Mouse (Mus musculus) midbrain, embryonic 14.5 days (tissue): ENCODE measurements at regions not wholly inside any gene's neighbourhood (a gene's known extent, or its start where the extent isn't known, plus 50 kb on each side); places are given as distances from the start of the nearest gene placed in this dataset.
A peak's percentile ranks its signal among the peaks of the same experiment; 100 is the strongest.

Experiments used
- ATAC-seq: fragments of 200-750 bp; cut with Nextera tagmentation; 2 replicates; pipeline ENCODE4 v1.8.0; 2017; ENCODE audit warnings: moderate number of reproducible peaks, moderate library complexity; ENCODE audit not compliant: low FRiP score, low TSS enrichment
- DNase-seq: peaks from one replicate; pipeline ENCODE4 v3.0.0-alpha.2; 2015
- H3K27ac ChIP-seq: fragments of 300-500 bp; sonication (generic); replicated peaks from 2 replicates; pipeline ENCODE4 v1.5.1; 2014; ENCODE audit warnings: mild to moderate bottlenecking, low read depth, low read length, moderate library complexity
- H3K27me3 ChIP-seq: fragments of 300-500 bp; sonication (generic); 2 replicates; pipeline ENCODE4 v1.6.1; 2014; ENCODE audit warnings: low read length, control low read depth, mixed read lengths; ENCODE audit not compliant: control insufficient read depth, insufficient read depth
- H3K36me3 ChIP-seq: fragments of 300-500 bp; sonication (generic); 2 replicates; pipeline ENCODE4 v1.6.1; 2014; ENCODE audit warnings: low read length, control low read depth; ENCODE audit not compliant: control insufficient read depth, insufficient read depth
- H3K4me1 ChIP-seq: fragments of 300-500 bp; sonication (generic); 2 replicates; pipeline ENCODE4 v1.6.1; 2014; ENCODE audit warnings: mild to moderate bottlenecking, antibody characterized with exemption, low read length, control low read depth; ENCODE audit not compliant: control insufficient read depth, insufficient read depth
- H3K4me2 ChIP-seq: fragments of 300-500 bp; sonication (generic); 2 replicates; pipeline ENCODE4 v1.6.1; 2014; ENCODE audit warnings: mild to moderate bottlenecking, low read length, moderate library complexity
- H3K4me3 ChIP-seq: fragments of 300-500 bp; sonication (generic); replicated peaks from 2 replicates; pipeline ENCODE4 v1.5.1; 2014; ENCODE audit warnings: low read depth, low read length
- H3K9ac ChIP-seq: fragments of 300-500 bp; sonication (generic); replicated peaks from 2 replicates; pipeline ENCODE4 v1.6.1; 2014; ENCODE audit warnings: mild to moderate bottlenecking, low read length, moderate library complexity
- H3K9me3 ChIP-seq: fragments of 300-500 bp; sonication (generic); 2 replicates; pipeline ENCODE4 v1.6.1; 2016; ENCODE audit warnings: low read length, control low read depth, mixed read lengths; ENCODE audit not compliant: control insufficient read depth
- WGBS: fragments of 180-500 bp; shearing (Covaris S2); extraction: QIAGEN DNeasy Blood & Tissue Kit; methylation state at CpG from one replicate; pipeline ENCODE4 v1.1.7; 2014; 5-methylcytosine and 5-hydroxymethylcytosine counted together

- DNase-seq, result no peak
- Histone ChIP-seq H3K4me2 (no peak overlapping the region), H3K4me3 (no peak overlapping the region), H3K9ac (no peak overlapping the region), H3K36me3 (no peaks in the 10 kb centered on the region), H3K4me1 (0 out of 2 replicates have a peak, but pooled peaks cover 4% of the 10 kb centered on the region), H3K27me3 (no peaks in the 10 kb centered on the region), H3K9me3 (no peaks in the 10 kb centered on the region), H3K27ac (no peak overlapping the region)
- no peak for ATAC-seq
- WGBS, result 42% methylated on average over 6 of the region's 6 CpGs
Observed at GRCm38 (mm10) chr15:61535644-61536331, 613.0 kb upstream of the A1bg start.

DNA sequence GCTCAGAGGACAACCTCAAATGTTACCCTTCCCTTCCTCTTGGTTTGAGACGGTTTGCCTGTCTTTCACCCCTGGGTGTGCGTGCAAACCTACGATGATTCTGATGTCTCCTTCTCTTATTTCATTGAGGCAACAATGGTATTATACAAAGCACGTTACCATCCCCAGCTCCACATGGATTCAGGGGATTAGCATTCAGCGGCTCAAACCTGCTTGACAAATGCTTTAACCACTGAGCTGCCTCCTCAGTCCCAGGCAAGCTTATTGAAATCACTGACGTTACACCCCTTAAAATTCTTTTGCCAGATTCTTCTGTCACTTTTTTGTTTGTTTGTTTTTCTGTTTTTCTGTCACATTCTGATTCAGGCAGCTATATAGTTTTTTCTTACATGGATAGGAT, 612.4 kb upstream of the A1bg start:
- 10% methylated on average over 6 of the region's 6 CpGs for WGBS
- H3K9me3 ChIP-seq, result no peaks in the 10 kb centered on the region
- peak; percentile 46 for DNase-seq

GRCm38 (mm10) chr15:61532808-61533207, 610.0 kb upstream of the A1bg start:
- 0 out of 2 replicates have a peak, but pooled peaks cover 4% of the 10 kb centered on the region for H3K4me1 ChIP-seq
- no peak overlapping the region for H3K4me2 ChIP-seq
- H3K27ac ChIP-seq, result no peak overlapping the region
- H3K9ac ChIP-seq, result no peak overlapping the region
- no peaks in the 10 kb centered on the region for H3K36me3 ChIP-seq
- WGBS, result 93% methylated on average over 7 of the region's 7 CpGs
- no peaks in the 10 kb centered on the region for H3K27me3 ChIP-seq
- H3K4me3 ChIP-seq, result no peak overlapping the region
- no peaks in the 10 kb centered on the region for H3K9me3 ChIP-seq
- ATAC-seq (no peak), DNase-seq (no peak)

More for the DNA sequence above, 612.4 kb upstream of the A1bg start:
- no peak overlapping the region for H3K4me3 ChIP-seq
- no peaks in the 10 kb centered on the region for H3K36me3 ChIP-seq
- H3K27me3 ChIP-seq, result no peaks in the 10 kb centered on the region
- H3K27ac ChIP-seq, result no peak overlapping the region
- ATAC-seq, result no peak
- H3K4me2 ChIP-seq, result 0 out of 2 replicates have a peak overlapping the region, but pooled peaks have one; percentile 11
- 0 out of 2 replicates have a peak, but pooled peaks cover 4% of the 10 kb centered on the region for H3K4me1 ChIP-seq
- H3K9ac ChIP-seq, result no peak overlapping the region

DNA sequence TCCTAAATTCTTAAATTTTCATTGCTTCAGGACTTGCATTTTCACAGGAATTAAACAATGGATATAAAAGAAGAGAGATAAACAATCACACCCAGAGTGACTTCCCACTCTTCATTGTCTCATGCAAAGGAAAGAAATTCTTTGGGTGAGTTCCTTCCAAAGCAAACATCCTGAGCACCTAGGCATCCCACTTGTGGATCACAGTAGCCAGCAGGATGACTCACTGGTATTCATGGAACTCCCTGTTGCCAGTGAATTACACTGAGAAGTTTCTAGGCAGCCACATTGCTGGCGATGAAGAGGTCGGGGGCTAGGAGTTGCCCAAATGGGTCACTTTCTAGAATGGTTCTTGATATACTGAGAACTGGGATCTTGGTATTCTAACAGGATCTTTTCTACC, 609.2 kb upstream of the A1bg start:
- H3K4me3 ChIP-seq, result no peak overlapping the region
- WGBS, result 92% methylated on average over 2 of the region's 2 CpGs
- H3K9me3 ChIP-seq, result no peaks in the 10 kb centered on the region
- ATAC-seq (no peak), DNase-seq (no peak)
- H3K36me3 ChIP-seq, result no peaks in the 10 kb centered on the region
- no peak overlapping the region for H3K27ac ChIP-seq
- H3K27me3 ChIP-seq, result no peaks in the 10 kb centered on the region
- no peak overlapping the region for H3K9ac ChIP-seq
- H3K4me1 ChIP-seq, result 0 out of 2 replicates have a peak, but pooled peaks cover 4% of the 10 kb centered on the region
- no peak overlapping the region for H3K4me2 ChIP-seq

DNA sequence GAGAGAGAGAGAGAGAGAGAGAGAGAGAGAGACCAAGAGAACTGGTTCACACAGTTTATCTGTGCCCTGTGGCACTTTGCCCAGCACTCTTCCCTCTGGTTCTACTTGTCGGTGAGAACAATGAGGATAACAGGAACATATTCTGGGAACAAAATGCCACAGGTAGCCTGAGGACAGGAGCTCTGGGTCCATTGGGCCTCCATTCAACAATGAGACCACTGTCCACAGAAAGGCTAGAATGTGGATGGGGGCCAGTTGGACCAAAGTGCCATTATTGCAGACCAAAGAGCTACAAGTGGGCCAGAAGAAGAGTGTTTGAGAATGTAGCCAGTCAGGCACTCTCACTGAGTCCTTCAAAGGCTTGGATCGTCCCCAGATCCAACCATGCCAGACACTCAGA, 600.2 kb upstream of the A1bg start:
- ATAC-seq (no peak), DNase-seq (no peak)
- Histone ChIP-seq H3K9me3 (no peaks in the 10 kb centered on the region), H3K36me3 (no peaks in the 10 kb centered on the region), H3K4me2 (no peak overlapping the region), H3K4me1 (no peaks in the 10 kb centered on the region), H3K27ac (no peak overlapping the region), H3K4me3 (no peak overlapping the region), H3K27me3 (no peaks in the 10 kb centered on the region), H3K9ac (no peak overlapping the region)
- WGBS, result 80% methylated on average over 2 of the region's 2 CpGs

DNA sequence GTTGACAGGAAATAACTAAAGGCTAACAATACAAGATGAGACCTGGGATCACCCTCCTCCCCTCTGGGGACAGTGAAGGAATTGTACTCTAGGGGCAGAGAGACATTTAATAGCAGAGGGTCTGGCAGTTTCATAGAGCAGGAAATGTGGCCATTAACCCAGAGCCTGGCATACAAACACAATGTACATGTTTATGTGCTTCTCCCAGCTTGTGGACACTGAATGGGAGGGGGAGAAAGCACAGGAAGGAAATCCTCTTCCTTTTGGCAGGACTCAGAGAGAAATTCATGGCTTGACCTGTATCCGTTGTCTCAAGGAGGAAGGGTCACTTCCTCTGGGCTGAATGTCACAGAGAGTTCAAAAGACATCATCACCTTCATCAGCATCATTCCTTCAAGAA, 594.5 kb upstream of the A1bg start:
- no peak for DNase-seq
- Histone ChIP-seq H3K4me3 (no peak overlapping the region), H3K27me3 (no peaks in the 10 kb centered on the region), H3K4me1 (no peaks in the 10 kb centered on the region), H3K9ac (no peak overlapping the region), H3K4me2 (no peak overlapping the region), H3K27ac (no peak overlapping the region), H3K9me3 (no peaks in the 10 kb centered on the region), H3K36me3 (no peaks in the 10 kb centered on the region)
- ATAC-seq, result no peak
- 83% methylated on average over 1 of the region's 1 CpGs for WGBS

- no peaks in the 10 kb centered on the region for H3K36me3 ChIP-seq
- DNase-seq, result peak; percentile 13
- WGBS, result 67% methylated on average over 1 of the region's 1 CpGs
- no peaks in the 10 kb centered on the region for H3K9me3 ChIP-seq
- H3K4me1 ChIP-seq, result no peaks in the 10 kb centered on the region
- ATAC-seq, result no peak
- no peak overlapping the region for H3K9ac ChIP-seq
- no peak overlapping the region for H3K4me2 ChIP-seq
- H3K4me3 ChIP-seq, result no peak overlapping the region
- H3K27ac ChIP-seq, result no peak overlapping the region
- H3K27me3 ChIP-seq, result no peaks in the 10 kb centered on the region
Observed at GRCm38 (mm10) chr15:61514324-61514723, 591.5 kb upstream of the A1bg start.

GRCm38 (mm10) chr15:61508806-61509205, 586.0 kb upstream of the A1bg start:
- WGBS, result 92% methylated on average over 6 of the region's 6 CpGs
- Histone ChIP-seq H3K4me1 (no peaks in the 10 kb centered on the region), H3K9ac (no peak overlapping the region), H3K4me3 (no peak overlapping the region), H3K36me3 (no peaks in the 10 kb centered on the region), H3K4me2 (no peak overlapping the region), H3K27ac (no peak overlapping the region), H3K27me3 (no peaks in the 10 kb centered on the region), H3K9me3 (no peaks in the 10 kb centered on the region)
- no peak for ATAC-seq
- DNase-seq, result no peak

DNA sequence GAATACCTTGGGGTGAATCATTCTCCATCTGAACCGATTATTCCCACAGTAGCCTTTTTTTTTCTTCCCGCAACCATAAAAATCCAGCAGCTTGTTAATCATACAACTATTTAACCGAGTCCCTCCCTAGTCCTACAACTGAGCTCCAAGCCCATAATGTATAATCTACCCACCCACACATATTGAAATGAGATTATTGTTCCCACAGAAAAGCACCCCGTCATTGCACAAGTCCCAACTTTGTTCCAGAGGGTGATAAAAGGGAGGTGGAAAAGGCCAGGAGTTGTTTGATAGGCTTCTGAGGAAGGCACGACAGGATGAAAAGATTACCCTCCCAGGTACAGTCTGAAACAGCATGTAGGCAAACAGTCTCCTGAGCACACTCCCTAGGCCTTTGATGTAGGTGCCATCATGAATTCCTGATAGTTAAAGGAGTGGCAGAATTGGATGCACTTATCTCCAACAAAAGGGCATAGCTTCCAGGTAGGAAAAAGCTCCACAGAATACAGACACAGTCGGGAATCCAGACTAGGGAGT, 583.6 kb upstream of the A1bg start:
- no peak overlapping the region for H3K4me3 ChIP-seq
- no peaks in the 10 kb centered on the region for H3K27me3 ChIP-seq
- H3K9me3 ChIP-seq, result no peaks in the 10 kb centered on the region
- no peak overlapping the region for H3K4me2 ChIP-seq
- DNase-seq, result no peak
- no peaks in the 10 kb centered on the region for H3K36me3 ChIP-seq
- H3K4me1 ChIP-seq, result no peaks in the 10 kb centered on the region
- H3K9ac ChIP-seq, result no peak overlapping the region
- no peak overlapping the region for H3K27ac ChIP-seq
- 82% methylated on average over 6 of the region's 6 CpGs for WGBS
- no peak for ATAC-seq
